Mouse (Mus musculus) liver, embryonic 12.5 days (tissue): ENCODE measurements around the gene Prcc. TPM values are rescaled to one million over a fixed set of nuclear protein-coding genes. Genes with fewer than 3 reads are reported as not detected.
"Not testable (repeated sequence)": the region's sequence is repeated elsewhere in the genome, so short reads cannot be mapped to it uniquely, and the experiment has no call there.

Source experiments
- ATAC-seq: fragments of 200-750 bp; cut with Nextera tagmentation; 2 replicates; pipeline ENCODE4 v1.8.0; 2017; ENCODE audit warnings: moderate number of reproducible peaks, mild to moderate bottlenecking, moderate library complexity
- H3K27ac ChIP-seq: fragments of 300-500 bp; sonication (generic); 2 replicates; pipeline ENCODE4 v1.5.1; 2016; ENCODE audit warnings: mild to moderate bottlenecking
- H3K27me3 ChIP-seq: fragments of 300-500 bp; sonication (generic); replicated peaks from 2 replicates; pipeline ENCODE4 v1.6.1; 2016; ENCODE audit warnings: mild to moderate bottlenecking, moderate library complexity
- H3K36me3 ChIP-seq: fragments of 300-500 bp; sonication (generic); 2 replicates; pipeline ENCODE4 v1.6.1; 2016; ENCODE audit warnings: mild to moderate bottlenecking, moderate library complexity
- H3K4me1 ChIP-seq: fragments of 300-500 bp; sonication (generic); 2 replicates; pipeline ENCODE4 v1.6.1; 2016
- H3K4me2 ChIP-seq: fragments of 300-500 bp; sonication (generic); 2 replicates; pipeline ENCODE4 v1.6.1; 2016; ENCODE audit warnings: mild to moderate bottlenecking, moderate library complexity
- H3K4me3 ChIP-seq: fragments of 300-500 bp; sonication (generic); 2 replicates; pipeline ENCODE4 v1.5.1; 2016; ENCODE audit warnings: mild to moderate bottlenecking, moderate library complexity
- H3K9ac ChIP-seq: fragments of 300-500 bp; sonication (generic); 2 replicates; pipeline ENCODE4 v1.6.1; 2016; ENCODE audit warnings: mild to moderate bottlenecking, moderate library complexity
- H3K9me3 ChIP-seq: fragments of 300-500 bp; sonication (generic); replicated peaks from 2 replicates; pipeline ENCODE4 v1.6.1; 2016; ENCODE audit warnings: mild to moderate bottlenecking, moderate library complexity
- WGBS: fragments of 180-500 bp; shearing (Covaris S2); methylation state at CpG from one replicate; pipeline ENCODE4 v1.1.7; 2016; ENCODE audit not compliant: insufficient replicate concordance; 5-methylcytosine and 5-hydroxymethylcytosine counted together
- polyA plus RNA-seq: library from polyadenylated mRNA; unstranded; fragments of >200 nt; fragmentation: Nextera tagmentation; extraction: Ambion mirVana; gene quantifications from 2 replicates; pipeline ENCODE4 v1.2.1, GENCODE M21; 2016

Gene Prcc
- polyA plus RNA-seq, 1 experiment from 2014 or later: 8.7 TPM

DNA sequence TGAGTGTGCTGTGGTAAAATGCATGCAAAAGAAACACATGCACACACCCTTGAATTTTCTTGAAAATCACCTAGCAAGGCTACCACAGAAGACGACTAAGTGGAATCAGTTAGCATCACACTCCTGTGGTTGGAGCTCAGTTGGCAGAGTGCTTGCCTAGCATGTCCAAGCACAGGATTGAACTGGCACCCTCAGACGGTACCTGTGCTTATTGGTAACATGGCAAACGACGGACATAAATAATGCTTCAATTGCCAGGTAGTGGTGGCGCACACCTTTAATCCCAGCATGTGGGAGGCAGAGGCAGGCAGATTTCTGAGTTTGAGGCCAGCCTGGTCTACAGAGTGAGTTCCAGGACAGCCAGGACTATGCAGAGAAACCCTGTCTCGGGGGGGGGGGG is 16.6 kb upstream of the Prcc start:
- peak overlapping the region; percentile 47 for H3K4me3 ChIP-seq
- H3K4me1 ChIP-seq: peaks cover 60% of the 10 kb centered on the region
- 48% methylated on average over 6 of the region's 6 CpGs for WGBS
- not testable (repeated sequence) for H3K9me3 ChIP-seq, H3K36me3 ChIP-seq, H3K27me3 ChIP-seq, ATAC-seq
- H3K4me2 ChIP-seq: peak overlapping the region; percentile 72
- H3K9ac ChIP-seq: peak overlapping the region; percentile 72
- H3K27ac ChIP-seq: peak overlapping the region; percentile 98

DNA sequence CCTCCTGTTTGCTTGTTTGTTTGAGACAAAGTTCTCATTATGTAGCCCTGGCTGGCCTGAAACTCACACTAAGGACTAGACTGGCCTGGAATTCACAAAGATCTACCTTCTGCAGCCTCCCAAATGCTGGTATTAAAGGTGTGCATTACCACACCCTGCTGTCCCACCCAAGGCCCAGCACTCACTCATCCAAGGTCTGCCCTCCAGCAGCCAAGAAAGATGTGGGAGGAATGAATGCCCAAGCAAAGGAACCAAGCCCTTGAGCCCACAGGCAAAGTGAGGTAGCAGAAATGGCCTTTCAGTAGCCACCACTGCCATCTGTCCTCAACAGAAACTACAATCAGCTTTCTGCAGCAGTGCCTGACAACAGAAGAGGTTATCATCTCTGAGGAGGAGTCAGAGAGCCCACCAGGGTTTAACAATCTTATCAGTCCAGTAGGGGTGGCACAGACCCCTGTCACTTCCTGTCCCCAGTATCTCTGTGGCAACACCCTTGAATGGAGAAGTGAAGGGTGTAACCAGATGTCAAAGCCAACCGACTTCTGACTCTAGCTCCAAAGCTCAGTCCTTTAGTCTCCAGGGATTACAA is 15.7 kb upstream of the Prcc start:
- H3K4me3 ChIP-seq: peak overlapping the region; percentile 47
- no peaks in the 10 kb centered on the region for H3K27me3 ChIP-seq
- peak overlapping the region; percentile 98 for H3K27ac ChIP-seq
- H3K9ac ChIP-seq: peak overlapping the region; percentile 72
- ATAC-seq: peak; percentile 85
- H3K9me3 ChIP-seq: no peaks in the 10 kb centered on the region
- 4% methylated on average over 1 of the region's 1 CpGs for WGBS
- no peaks in the 10 kb centered on the region for H3K36me3 ChIP-seq
- peaks cover 60% of the 10 kb centered on the region for H3K4me1 ChIP-seq
- peak overlapping the region; percentile 72 for H3K4me2 ChIP-seq

DNA sequence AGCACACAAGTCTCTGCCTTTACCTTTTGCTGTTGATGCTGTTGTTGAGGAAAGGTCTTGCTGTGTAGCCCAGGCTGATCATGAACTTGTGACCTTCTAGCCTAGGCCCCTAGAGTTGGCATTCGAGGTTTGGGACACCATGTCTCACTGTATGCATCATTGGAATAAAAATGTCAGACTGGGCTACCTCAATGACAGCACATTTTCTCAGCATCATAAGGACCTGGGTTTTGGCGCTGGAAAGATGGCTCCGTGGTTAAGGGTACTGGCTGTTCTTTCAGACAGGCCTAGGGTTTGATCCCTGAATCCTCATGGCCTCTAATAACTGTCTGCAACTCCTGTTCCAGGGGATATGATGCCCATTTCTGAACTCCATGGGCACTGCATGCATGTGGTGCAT is 14.4 kb upstream of the Prcc start:
- H3K4me3 ChIP-seq: no peak overlapping the region
- H3K27me3 ChIP-seq: no peaks in the 10 kb centered on the region
- no peaks in the 10 kb centered on the region for H3K36me3 ChIP-seq
- no peak overlapping the region for H3K9ac ChIP-seq
- peak overlapping the region; percentile 72 for H3K4me2 ChIP-seq
- H3K4me1 ChIP-seq: peaks cover 49% of the 10 kb centered on the region
- H3K27ac ChIP-seq: peak overlapping the region; percentile 98
- ATAC-seq: no peak
- H3K9me3 ChIP-seq: no peaks in the 10 kb centered on the region
- 86% methylated on average over 3 of the region's 3 CpGs for WGBS

GRCm38 (mm10) chr3:87899266-87899665 is 13.9 kb upstream of the Prcc start:
- Histone ChIP-seq H3K36me3 (no peaks in the 10 kb centered on the region), H3K27me3 (no peaks in the 10 kb centered on the region), H3K27ac (peak overlapping the region; percentile 31; the same call in 1 of the 2 replicates), H3K9me3 (no peaks in the 10 kb centered on the region), H3K4me2 (peak overlapping the region; percentile 72; the same call in 1 of the 2 replicates), H3K4me1 (peaks cover 47% of the 10 kb centered on the region), H3K4me3 (no peak overlapping the region), H3K9ac (no peak overlapping the region)
- no peak for ATAC-seq
- WGBS: 76% methylated on average over 3 of the region's 3 CpGs

DNA sequence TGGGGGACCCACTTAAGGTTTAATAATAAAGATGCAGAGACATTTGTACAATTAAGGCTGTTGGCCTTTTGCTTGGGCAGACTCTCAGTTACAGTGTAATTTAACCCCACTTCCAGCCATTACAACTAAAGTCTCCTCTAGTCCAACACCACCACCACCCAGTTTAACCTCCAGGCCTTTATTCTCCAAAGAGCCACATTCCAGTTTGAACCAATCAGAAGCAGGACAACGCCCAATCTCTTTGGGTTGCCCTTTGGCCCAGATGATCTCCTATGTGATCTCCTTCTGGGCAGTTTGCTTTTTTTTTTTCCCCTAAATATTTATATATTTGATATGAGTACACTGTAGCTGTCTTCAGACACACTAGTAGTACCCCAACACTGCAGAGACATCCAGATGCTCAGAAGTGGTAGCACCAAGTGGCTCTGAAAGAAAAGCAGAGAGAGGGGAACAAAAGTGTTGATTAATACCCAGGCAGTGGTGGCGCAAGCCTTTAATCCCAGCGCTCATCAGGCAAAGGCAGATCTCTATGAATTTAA is 8.0 kb upstream of the Prcc start:
- WGBS: 74% methylated on average over 3 of the region's 3 CpGs
- Histone ChIP-seq H3K9me3 (0 out of 2 replicates have a peak, but pooled peaks cover under 1% of the 10 kb centered on the region), H3K4me1 (peaks cover 16% of the 10 kb centered on the region)

DNA sequence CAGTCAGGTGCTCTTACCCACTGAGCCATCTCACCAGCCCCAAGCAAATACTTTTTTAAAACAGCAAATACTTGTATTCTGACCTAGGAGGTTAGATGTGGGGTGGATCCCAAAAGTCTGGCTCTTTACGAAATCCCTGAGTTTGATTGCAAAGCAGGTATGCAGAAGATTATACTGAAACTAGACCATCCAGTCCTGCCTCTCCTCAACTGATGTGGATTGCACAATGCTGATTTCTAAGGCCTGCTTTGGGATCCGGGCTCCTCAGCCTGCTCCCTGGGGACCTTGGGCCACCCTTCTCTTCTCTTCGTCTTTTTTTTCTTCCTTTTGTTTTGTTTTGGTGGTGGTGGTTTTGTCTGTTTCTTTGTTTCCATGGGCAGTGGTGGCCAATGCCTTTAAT is 6.1 kb upstream of the Prcc start:
- WGBS: 79% methylated on average over 3 of the region's 3 CpGs
- no peak overlapping the region for H3K4me2 ChIP-seq
- no peak overlapping the region for H3K9ac ChIP-seq
- H3K9me3 ChIP-seq: peaks cover 6% of the 10 kb centered on the region; the same call in 1 of the 2 replicates
- no peak overlapping the region for H3K4me3 ChIP-seq
- ATAC-seq: no peak
- H3K4me1 ChIP-seq: peaks cover 19% of the 10 kb centered on the region
- no peaks in the 10 kb centered on the region for H3K27me3 ChIP-seq
- 0 out of 2 replicates have a peak, but pooled peaks cover 2% of the 10 kb centered on the region for H3K36me3 ChIP-seq
- H3K27ac ChIP-seq: no peak overlapping the region

More for the DNA sequence above, 8.0 kb upstream of the Prcc start:
- ATAC-seq: peak; percentile 63
- Histone ChIP-seq H3K4me2 (no peak overlapping the region), H3K4me3 (no peak overlapping the region), H3K27ac (peak overlapping the region; percentile 52), H3K9ac (0 out of 2 replicates have a peak overlapping the region, but pooled peaks have one; percentile 3), H3K36me3 (no peaks in the 10 kb centered on the region), H3K27me3 (no peaks in the 10 kb centered on the region)

DNA sequence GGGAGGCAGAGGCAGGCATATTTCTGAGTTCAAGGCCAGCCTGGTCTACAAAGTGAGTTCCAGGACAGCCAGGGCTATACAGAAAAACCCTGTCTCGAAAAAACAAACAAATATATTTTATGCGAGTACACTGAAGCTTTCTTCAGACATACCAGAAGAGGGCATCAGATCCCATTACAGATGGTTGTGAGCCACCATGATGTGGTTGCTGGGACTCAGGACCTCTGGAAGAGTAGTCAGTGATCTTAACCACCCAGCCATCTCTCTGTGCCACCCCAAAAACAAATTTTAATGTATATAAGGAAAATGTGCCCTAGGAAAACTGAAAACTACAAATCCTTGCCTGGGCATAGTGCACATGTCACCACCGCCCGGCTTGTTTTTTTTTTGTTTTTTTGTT is 2.0 kb upstream of the Prcc start:
- H3K4me2 ChIP-seq, H3K36me3 ChIP-seq, H3K9me3 ChIP-seq, H3K4me3 ChIP-seq, H3K27ac ChIP-seq, H3K27me3 ChIP-seq, ATAC-seq, H3K9ac ChIP-seq: not testable (repeated sequence)
- 73% methylated on average over 4 of the region's 4 CpGs for WGBS
- peaks cover 25% of the 10 kb centered on the region for H3K4me1 ChIP-seq

- no peaks in the 10 kb centered on the region for H3K27me3 ChIP-seq
- H3K36me3 ChIP-seq: peaks cover 14% of the 10 kb centered on the region
- H3K27ac ChIP-seq: peak overlapping the region; percentile 64
- ATAC-seq: no peak
- 82% methylated on average over 6 of the region's 6 CpGs for WGBS
- H3K4me1 ChIP-seq: peaks cover 28% of the 10 kb centered on the region
- peak overlapping the region; percentile 77 for H3K4me2 ChIP-seq
- peak overlapping the region; percentile 56; the same call in 1 of the 2 replicates for H3K9ac ChIP-seq
- peak overlapping the region; percentile 95 for H3K4me3 ChIP-seq
- H3K9me3 ChIP-seq: peaks cover 6% of the 10 kb centered on the region; the same call in 1 of the 2 replicates
Observed at GRCm38 (mm10) chr3:87886416-87886815, 1.0 kb upstream of the Prcc start.

- Histone ChIP-seq H3K4me2 (peak overlapping the region; percentile 77), H3K27ac (peak overlapping the region; percentile 91), H3K4me1 (peaks cover 28% of the 10 kb centered on the region), H3K9ac (peak overlapping the region; percentile 56; the same call in 1 of the 2 replicates), H3K4me3 (peak overlapping the region; percentile 95), H3K36me3 (peaks cover 18% of the 10 kb centered on the region), H3K27me3 (no peaks in the 10 kb centered on the region), H3K9me3 (peaks cover 6% of the 10 kb centered on the region; the same call in 1 of the 2 replicates)
- WGBS: 8% methylated on average over 10 of the region's 10 CpGs
- peak; percentile 4; the same call in 1 of the 2 replicates for ATAC-seq
Observed at GRCm38 (mm10) chr3:87886004-87886365, 577 bp upstream of the Prcc start.

- peak overlapping the region; percentile 97 for H3K9ac ChIP-seq
- no peaks in the 10 kb centered on the region for H3K27me3 ChIP-seq
- H3K9me3 ChIP-seq: peaks cover 6% of the 10 kb centered on the region; the same call in 1 of the 2 replicates
- H3K4me2 ChIP-seq: peak overlapping the region; percentile 77
- ATAC-seq: peak; percentile 1; the same call in 1 of the 2 replicates
- H3K4me1 ChIP-seq: peaks cover 28% of the 10 kb centered on the region
- peak overlapping the region; percentile 95 for H3K4me3 ChIP-seq
- peaks cover 30% of the 10 kb centered on the region for H3K36me3 ChIP-seq
- under 1% methylated on average over 26 of the region's 28 CpGs for WGBS
- peak overlapping the region; percentile 91 for H3K27ac ChIP-seq
Observed at GRCm38 (mm10) chr3:87884708-87885251, 628 bp downstream of the Prcc start.

GRCm38 (mm10) chr3:87884291-87884690 is 1.1 kb downstream of the Prcc start:
- WGBS: 2% methylated on average over 3 of the region's 3 CpGs
- Histone ChIP-seq H3K4me1 (peaks cover 28% of the 10 kb centered on the region), H3K27me3 (no peaks in the 10 kb centered on the region), H3K4me2 (peak overlapping the region; percentile 77), H3K9me3 (peaks cover 6% of the 10 kb centered on the region; the same call in 1 of the 2 replicates), H3K27ac (peak overlapping the region; percentile 91), H3K9ac (peak overlapping the region; percentile 97), H3K36me3 (peaks cover 34% of the 10 kb centered on the region), H3K4me3 (peak overlapping the region; percentile 95)
- no peak for ATAC-seq

DNA sequence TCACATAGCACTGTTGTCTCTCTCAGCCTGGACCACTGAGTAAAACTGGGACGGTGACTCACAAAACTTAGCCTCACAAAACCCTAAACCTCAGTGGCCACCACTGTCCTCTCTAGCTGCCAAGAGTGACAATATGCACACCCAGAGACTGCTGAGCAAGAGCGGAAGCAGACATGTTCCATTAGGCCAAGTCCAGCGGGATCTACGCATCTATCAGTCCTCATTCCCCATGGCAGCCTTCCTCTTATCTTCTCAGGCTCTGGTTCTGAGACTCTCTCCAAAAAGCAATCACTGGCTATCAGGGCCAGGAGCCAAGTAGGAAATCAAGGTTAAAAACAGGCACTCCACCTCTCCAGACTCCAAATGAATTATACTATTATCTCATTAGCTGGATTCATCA is 7.7 kb downstream of the Prcc start:
- 86% methylated on average over 4 of the region's 4 CpGs for WGBS
- no peak overlapping the region for H3K4me2 ChIP-seq
- no peaks in the 10 kb centered on the region for H3K9me3 ChIP-seq
- no peak overlapping the region for H3K27ac ChIP-seq
- peaks cover 5% of the 10 kb centered on the region for H3K4me1 ChIP-seq
- H3K4me3 ChIP-seq: no peak overlapping the region
- no peak overlapping the region for H3K9ac ChIP-seq
- ATAC-seq: no peak
- H3K27me3 ChIP-seq: no peaks in the 10 kb centered on the region
- H3K36me3 ChIP-seq: peaks cover 91% of the 10 kb centered on the region
